Comparison of ENCODE assay signal across 27 mouse cellular contexts in genomic region chr8:126612739-126613138, GRCm38 (mm10). TPM values are rescaled to one million over a fixed set of nuclear protein-coding genes. Genes with fewer than 3 reads are reported as not detected.
DNase-seq lines count a peak whose midpoint lies in the region; ATAC-seq and TF ChIP-seq lines count a peak whose summit lies in the region.
"Had no signal": no experiment of that assay in that cellular context is flagged by ENCODE, and none has a peak within 500 bp of the region (broad histone marks: within the 10 kb centered on the region; RNA-seq: fewer than 3 reads in every experiment).

No protein-coding gene starts in this region.

- no peak overlapping the region for H3K9ac ChIP-seq in stomach, embryonic 16.5 days (ENCODE audit: low read length)
- H3K9ac ChIP-seq: embryonic facial prominence, embryonic 12.5 days; embryonic facial prominence, embryonic 15.5 days; forebrain, embryonic 12.5 days; heart, embryonic 13.5 days; hindbrain, embryonic 12.5 days; hindbrain, embryonic 15.5 days had no signal

- H3K4me2 ChIP-seq in stomach, embryonic 16.5 days (ENCODE audit: low read depth, low read length) = no peak overlapping the region
- H3K4me2 ChIP-seq: embryonic facial prominence, embryonic 12.5 days; embryonic facial prominence, embryonic 15.5 days; forebrain, embryonic 12.5 days; heart, embryonic 13.5 days; hindbrain, embryonic 12.5 days; hindbrain, embryonic 15.5 days had no signal

- no peaks in the 10 kb centered on the region for H3K36me3 ChIP-seq in thymus, adult 2 months (ENCODE audit: control insufficient read depth, insufficient read depth, low read length)
- no peaks in the 10 kb centered on the region for H3K36me3 ChIP-seq in limb, embryonic 10.5 days
- no peaks in the 10 kb centered on the region for H3K36me3 ChIP-seq in stomach, embryonic 16.5 days (ENCODE audit: control insufficient read depth, insufficient read depth, low read length)
- H3K36me3 ChIP-seq: embryonic facial prominence, embryonic 12.5 days; embryonic facial prominence, embryonic 15.5 days; forebrain, embryonic 12.5 days; G1E; heart, embryonic 10.5 days; heart, embryonic 13.5 days; hindbrain, embryonic 12.5 days; hindbrain, embryonic 15.5 days had no signal

- WGBS in thymus, adult 2 months = 31% methylated on average over 3 of the region's 3 CpGs
- WGBS in limb, embryonic 10.5 days = 81% methylated on average over 3 of the region's 3 CpGs
- 73% methylated on average over 3 of the region's 3 CpGs for WGBS in stomach, embryonic 16.5 days

- no peaks in the 10 kb centered on the region for H3K27me3 ChIP-seq in thymus, adult 2 months (ENCODE audit: control insufficient read depth, insufficient read depth, low read length)
- H3K27me3 ChIP-seq in limb, embryonic 10.5 days (ENCODE audit: low read depth, poor library complexity, severe bottlenecking) = no peaks in the 10 kb centered on the region
- H3K27me3 ChIP-seq in stomach, embryonic 16.5 days (ENCODE audit: control insufficient read depth, insufficient read depth, low read length) = no peaks in the 10 kb centered on the region
- H3K27me3 ChIP-seq: embryonic facial prominence, embryonic 12.5 days; embryonic facial prominence, embryonic 15.5 days; forebrain, embryonic 12.5 days; heart, embryonic 13.5 days; hindbrain, embryonic 12.5 days; hindbrain, embryonic 15.5 days; Patski had no signal

- peak overlapping the region; percentile 92 for H3K27ac ChIP-seq in gastrocnemius, adult 2 months
- no peak overlapping the region for H3K27ac ChIP-seq in thymus, adult 2 months (ENCODE audit: control insufficient read depth, insufficient read depth, low read length)
- H3K27ac ChIP-seq in limb, embryonic 10.5 days = 0 out of 2 replicates have a peak overlapping the region, but pooled peaks have one; percentile 17
- 0 out of 2 replicates have a peak overlapping the region, but pooled peaks have one; percentile 12 for H3K27ac ChIP-seq in stomach, embryonic 16.5 days (ENCODE audit: low read length)
- H3K27ac ChIP-seq: embryonic facial prominence, embryonic 12.5 days; embryonic facial prominence, embryonic 15.5 days; forebrain, embryonic 12.5 days; heart, adult 2 months; heart, embryonic 10.5 days; heart, embryonic 13.5 days; hindbrain, embryonic 12.5 days; hindbrain, embryonic 15.5 days had no signal

- ATAC-seq in stomach, embryonic 16.5 days (ENCODE audit: insufficient read depth, low FRiP score) = no peak
- ATAC-seq: forebrain, embryonic 16.5 days; Patski had no signal

- intact Hi-C loops in gastrocnemius, adult 2 months (cut with DNase I) = no loop called here
- intact Hi-C loops in gastrocnemius, postnatal 14 days (cut with DNase I; ENCODE audit: low total_unique reads) = loop anchor here (10.0 kb wide), 1 partner anchor 52 kb away; no protein-coding TSS in a partner anchor

- peaks cover 46% of the 10 kb centered on the region for H3K4me1 ChIP-seq in thymus, adult 2 months (replicated peaks; ENCODE audit: control insufficient read depth, insufficient read depth, low read length)
- peaks cover 42% of the 10 kb centered on the region for H3K4me1 ChIP-seq in limb, embryonic 10.5 days
- peaks cover 20% of the 10 kb centered on the region for H3K4me1 ChIP-seq in stomach, embryonic 16.5 days (ENCODE audit: control insufficient read depth, insufficient read depth, low read length)

- no peak for DNase-seq in gastrocnemius, adult 2 months
- no peak for DNase-seq in gastrocnemius, postnatal 14 days
- peak; percentile 26 for DNase-seq in thymus, postnatal 25 days
- DNase-seq in thymus, adult 2 months = no peak
- DNase-seq in limb, embryonic 10.5 days (ENCODE audit: low spot score) = no peak
- DNase-seq in right cerebral cortex, postnatal 36 days (ENCODE audit: low spot score in 2 of 2) = no peak
- no peak for DNase-seq in T-cell, adult 2 months (ENCODE audit: low spot score)
- DNase-seq: adrenal gland, adult 2 months; adrenal gland, postnatal 14 days; B cell, adult 2 months; cerebellum, adult 11 months; cerebellum, adult 2 months; cerebellum, adult 9-11 months; cerebellum, postnatal 25 days; gastrocnemius, postnatal 25 days; heart, adult 2 months had no signal

- no peak for TF ChIP-seq POLR2A in thymus, adult 2 months (IDR thresholded peaks at IDR 0.05; ENCODE audit: control insufficient read depth, extremely low read depth, insufficient read depth, low read length, poor library complexity)

- no peaks in the 10 kb centered on the region for H3K9me3 ChIP-seq in limb, embryonic 10.5 days (replicated peaks)
- H3K9me3 ChIP-seq in stomach, embryonic 16.5 days (replicated peaks; ENCODE audit: control insufficient read depth, low read length) = no peaks in the 10 kb centered on the region
- H3K9me3 ChIP-seq: embryonic facial prominence, embryonic 15.5 days; forebrain, embryonic 12.5 days; G1E; heart, embryonic 10.5 days; heart, embryonic 13.5 days; hindbrain, embryonic 12.5 days; hindbrain, embryonic 15.5 days had no signal

- no peak for TF ChIP-seq CTCF in gastrocnemius, adult 2 months (IDR thresholded peaks at IDR 0.05)
- TF ChIP-seq CTCF in thymus, adult 2 months (IDR thresholded peaks at IDR 0.05; ENCODE audit: borderline replicate concordance, control insufficient read depth, extremely low read depth, insufficient read depth, low read length, poor library complexity) = no peak

- no peak overlapping the region for H3K4me3 ChIP-seq in gastrocnemius, adult 2 months
- H3K4me3 ChIP-seq in thymus, adult 2 months (ENCODE audit: control insufficient read depth, insufficient read depth, low read length) = no peak overlapping the region
- H3K4me3 ChIP-seq in limb, embryonic 10.5 days = no peak overlapping the region
- no peak overlapping the region for H3K4me3 ChIP-seq in stomach, embryonic 16.5 days (replicated peaks; ENCODE audit: low read length)
- H3K4me3 ChIP-seq: embryonic facial prominence, embryonic 12.5 days; embryonic facial prominence, embryonic 15.5 days; forebrain, embryonic 12.5 days; heart, adult 2 months; heart, embryonic 10.5 days; heart, embryonic 13.5 days; hindbrain, embryonic 12.5 days; hindbrain, embryonic 15.5 days had no signal

RNA-seq across cellular contexts. Expression of gene Irf2bp2, which starts 19.0 kb away (rescaled TPM):
- 10 to 100 TPM; 28.6 to 81.6 TPM for total RNA-seq in gastrocnemius, adult 2 months (2021)
- total RNA-seq in gastrocnemius, postnatal 14 days (2021) = 10 to 100 TPM; 38.7 to 45.5 TPM
- polyA plus RNA-seq in thymus, adult 2 months (2012; rRNA removed) = 71.7 and 113 TPM in 2 replicates
- 4.2 and 4.5 TPM in 2 replicates for polyA plus RNA-seq in limb, embryonic 10.5 days (2016; fragmentation: Nextera tagmentation; extraction: Ambion mirVana)
- 9.9 and 10.8 TPM in 2 replicates for polyA plus RNA-seq in stomach, embryonic 16.5 days (2015; fragmentation: Nextera tagmentation; extraction: Ambion mirVana)
